Mouse (Mus musculus): ENCODE measurements around the gene Fanci. TPM values are rescaled to one million over a fixed set of nuclear protein-coding genes. Genes with fewer than 3 reads are reported as not detected.

Gene Fanci
- polyA plus RNA-seq, 1 experiment from 2014 or later: 1.7 TPM

GRCm38 (mm10) chr7:79376516-79377275 lies 15.0 kb upstream of the Fanci start:
- Histone ChIP-seq H3K4me2 (ENCODE audit: low read length) (no peak overlapping the region), H3K4me3 (ENCODE audit: low read depth, low read length) (no peak overlapping the region), H3K36me3 (ENCODE audit: control insufficient read depth, insufficient read depth, low read length) (no peaks in the 10 kb centered on the region), H3K9me3 (replicated peaks; ENCODE audit: control insufficient read depth, low read length, poor library complexity, severe bottlenecking) (no peaks in the 10 kb centered on the region), H3K9ac (ENCODE audit: low read depth, low read length) (no peak overlapping the region), H3K27ac (ENCODE audit: low read length) (no peak overlapping the region), H3K4me1 (ENCODE audit: control insufficient read depth, insufficient read depth, low read length) (no peaks in the 10 kb centered on the region), H3K27me3 (ENCODE audit: control insufficient read depth, insufficient read depth, low read depth, low read length) (no peaks in the 10 kb centered on the region)
- 86% methylated on average over 10 of the region's 10 CpGs for WGBS
- no peak for ATAC-seq

- Histone ChIP-seq H3K36me3 (ENCODE audit: control insufficient read depth, insufficient read depth, low read length) (no peaks in the 10 kb centered on the region), H3K27ac (ENCODE audit: low read length) (0 out of 2 replicates have a peak within 1 kb of the TSS, but pooled peaks have one; percentile 17), H3K4me3 (ENCODE audit: low read depth, low read length) (no peak within 1 kb of the TSS), H3K4me1 (ENCODE audit: control insufficient read depth, insufficient read depth, low read length) (peaks cover 3% of the 10 kb centered on the region), H3K9me3 (replicated peaks; ENCODE audit: control insufficient read depth, low read length, poor library complexity, severe bottlenecking) (no peaks in the 10 kb centered on the region), H3K4me2 (ENCODE audit: low read length) (no peak within 1 kb of the TSS), H3K27me3 (ENCODE audit: control insufficient read depth, insufficient read depth, low read depth, low read length) (no peaks in the 10 kb centered on the region), H3K9ac (ENCODE audit: low read depth, low read length) (no peak within 1 kb of the TSS)
- peak; percentile 54; the same call in 1 of the 2 replicates for ATAC-seq
- WGBS: 47% methylated on average over 16 of the region's 16 CpGs
Measured at GRCm38 (mm10) chr7:79386422-79387133, 5.2 kb upstream of the Fanci start, which contains the start of gene Rlbp1. Gene Rlbp1, minus strand, starts transcription at chr7:79387048.

GRCm38 (mm10) chr7:79387140-79387539 lies 4.6 kb upstream of the Fanci start:
- peaks cover 3% of the 10 kb centered on the region for H3K4me1 ChIP-seq (ENCODE audit: control insufficient read depth, insufficient read depth, low read length)
- H3K9ac ChIP-seq (ENCODE audit: low read depth, low read length): no peak overlapping the region
- H3K27ac ChIP-seq (ENCODE audit: low read length): no peak overlapping the region
- no peaks in the 10 kb centered on the region for H3K27me3 ChIP-seq (ENCODE audit: control insufficient read depth, insufficient read depth, low read depth, low read length)
- H3K4me3 ChIP-seq (ENCODE audit: low read depth, low read length): no peak overlapping the region
- WGBS: 73% methylated on average over 8 of the region's 8 CpGs
- H3K4me2 ChIP-seq (ENCODE audit: low read length): no peak overlapping the region
- H3K9me3 ChIP-seq (replicated peaks; ENCODE audit: control insufficient read depth, low read length, poor library complexity, severe bottlenecking): no peaks in the 10 kb centered on the region
- H3K36me3 ChIP-seq (ENCODE audit: control insufficient read depth, insufficient read depth, low read length): no peaks in the 10 kb centered on the region
- ATAC-seq: no peak; the same call in 1 of the 2 replicates

GRCm38 (mm10) chr7:79387991-79388390 lies 3.7 kb upstream of the Fanci start:
- H3K4me2 ChIP-seq (ENCODE audit: low read length): no peak overlapping the region
- no peaks in the 10 kb centered on the region for H3K9me3 ChIP-seq (replicated peaks; ENCODE audit: control insufficient read depth, low read length, poor library complexity, severe bottlenecking)
- no peak overlapping the region for H3K27ac ChIP-seq (ENCODE audit: low read length)
- no peak overlapping the region for H3K4me3 ChIP-seq (ENCODE audit: low read depth, low read length)
- H3K4me1 ChIP-seq (ENCODE audit: control insufficient read depth, insufficient read depth, low read length): peaks cover 8% of the 10 kb centered on the region
- no peak for ATAC-seq
- no peak overlapping the region for H3K9ac ChIP-seq (ENCODE audit: low read depth, low read length)
- 63% methylated on average over 6 of the region's 7 CpGs for WGBS
- H3K36me3 ChIP-seq (ENCODE audit: control insufficient read depth, insufficient read depth, low read length): no peaks in the 10 kb centered on the region
- H3K27me3 ChIP-seq (ENCODE audit: control insufficient read depth, insufficient read depth, low read depth, low read length): no peaks in the 10 kb centered on the region

GRCm38 (mm10) chr7:79388671-79389206 lies 3.0 kb upstream of the Fanci start:
- H3K9ac ChIP-seq (ENCODE audit: low read depth, low read length): no peak overlapping the region
- no peak overlapping the region for H3K27ac ChIP-seq (ENCODE audit: low read length)
- 71% methylated on average over 7 of the region's 7 CpGs for WGBS
- H3K4me2 ChIP-seq (ENCODE audit: low read length): no peak overlapping the region
- no peaks in the 10 kb centered on the region for H3K27me3 ChIP-seq (ENCODE audit: control insufficient read depth, insufficient read depth, low read depth, low read length)
- no peaks in the 10 kb centered on the region for H3K9me3 ChIP-seq (replicated peaks; ENCODE audit: control insufficient read depth, low read length, poor library complexity, severe bottlenecking)
- no peak for ATAC-seq
- H3K36me3 ChIP-seq (ENCODE audit: control insufficient read depth, insufficient read depth, low read length): no peaks in the 10 kb centered on the region
- H3K4me1 ChIP-seq (ENCODE audit: control insufficient read depth, insufficient read depth, low read length): peaks cover 8% of the 10 kb centered on the region
- H3K4me3 ChIP-seq (ENCODE audit: low read depth, low read length): no peak overlapping the region

GRCm38 (mm10) chr7:79390141-79390708 lies 1.5 kb upstream of the Fanci start:
- Histone ChIP-seq H3K27ac (ENCODE audit: low read length) (no peak overlapping the region), H3K9me3 (replicated peaks; ENCODE audit: control insufficient read depth, low read length, poor library complexity, severe bottlenecking) (no peaks in the 10 kb centered on the region), H3K36me3 (ENCODE audit: control insufficient read depth, insufficient read depth, low read length) (no peaks in the 10 kb centered on the region), H3K9ac (ENCODE audit: low read depth, low read length) (no peak overlapping the region), H3K4me2 (ENCODE audit: low read length) (no peak overlapping the region), H3K4me3 (ENCODE audit: low read depth, low read length) (no peak overlapping the region), H3K4me1 (ENCODE audit: control insufficient read depth, insufficient read depth, low read length) (peaks cover 8% of the 10 kb centered on the region), H3K27me3 (ENCODE audit: control insufficient read depth, insufficient read depth, low read depth, low read length) (no peaks in the 10 kb centered on the region)
- no peak for ATAC-seq
- 64% methylated on average over 5 of the region's 5 CpGs for WGBS

- H3K4me2 ChIP-seq (ENCODE audit: low read length): peak overlapping the region; percentile 93
- H3K9ac ChIP-seq (ENCODE audit: low read depth, low read length): peak overlapping the region; percentile 68
- WGBS: 14% methylated on average over 3 of the region's 3 CpGs
- H3K4me1 ChIP-seq (ENCODE audit: control insufficient read depth, insufficient read depth, low read length): peaks cover 8% of the 10 kb centered on the region
- H3K9me3 ChIP-seq (replicated peaks; ENCODE audit: control insufficient read depth, low read length, poor library complexity, severe bottlenecking): no peaks in the 10 kb centered on the region
- no peak for ATAC-seq
- H3K27me3 ChIP-seq (ENCODE audit: control insufficient read depth, insufficient read depth, low read depth, low read length): no peaks in the 10 kb centered on the region
- H3K4me3 ChIP-seq (ENCODE audit: low read depth, low read length): peak overlapping the region; percentile 53
- H3K27ac ChIP-seq (ENCODE audit: low read length): peak overlapping the region; percentile 88
- H3K36me3 ChIP-seq (ENCODE audit: control insufficient read depth, insufficient read depth, low read length): no peaks in the 10 kb centered on the region
Measured at GRCm38 (mm10) chr7:79391471-79391870, 258 bp upstream of the Fanci start.

GRCm38 (mm10) chr7:79392860-79393513 lies 1.3 kb downstream of the Fanci start:
- Histone ChIP-seq H3K4me1 (ENCODE audit: control insufficient read depth, insufficient read depth, low read length) (peaks cover 8% of the 10 kb centered on the region), H3K36me3 (ENCODE audit: control insufficient read depth, insufficient read depth, low read length) (no peaks in the 10 kb centered on the region), H3K9me3 (replicated peaks; ENCODE audit: control insufficient read depth, low read length, poor library complexity, severe bottlenecking) (no peaks in the 10 kb centered on the region), H3K4me3 (ENCODE audit: low read depth, low read length) (no peak overlapping the region), H3K9ac (ENCODE audit: low read depth, low read length) (no peak overlapping the region), H3K27ac (ENCODE audit: low read length) (no peak overlapping the region), H3K27me3 (ENCODE audit: control insufficient read depth, insufficient read depth, low read depth, low read length) (no peaks in the 10 kb centered on the region), H3K4me2 (ENCODE audit: low read length) (no peak overlapping the region; the same call in 1 of the 2 replicates)
- WGBS: 64% methylated on average over 9 of the region's 9 CpGs
- ATAC-seq: peak; percentile 52; the same call in 1 of the 2 replicates

Data from midbrain, embryonic 16.5 days (tissue).